Mouse (Mus musculus): ENCODE data around the gene Gm904.
"Not testable (repeated sequence)": the region's sequence is repeated elsewhere in the genome, so short reads cannot be mapped to it uniquely, and the experiment has no call there.

Gm904 gene

DNA sequence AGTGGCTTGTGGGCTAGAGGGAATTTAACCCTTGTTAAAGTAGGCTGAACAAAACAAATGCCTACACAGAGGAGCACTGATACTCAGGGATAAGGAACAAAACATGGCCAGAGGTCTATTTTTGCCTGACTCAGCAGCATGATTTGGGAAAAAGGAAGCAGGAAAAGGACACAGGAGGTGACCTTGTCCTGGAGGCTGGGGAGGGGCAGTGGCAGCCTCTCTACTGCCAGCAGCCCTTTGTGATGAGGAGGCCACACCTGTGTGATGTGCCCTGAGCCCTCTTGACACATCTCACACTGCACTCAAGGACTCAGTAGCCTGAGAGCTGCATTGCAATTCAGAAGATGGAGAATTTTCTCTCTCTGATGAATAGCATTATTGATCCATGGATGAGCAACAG is at the start of gene Gm904:
Gene Gm904, plus strand, starts transcription at position 301 of the 400 bp plus-strand sequence.
- not testable (repeated sequence) for DNase-seq (ENCODE audit: low spot score)

GRCm38 (mm10) chr13:50648771-50649170 is 5.7 kb downstream of the Gm904 start:
- not testable (repeated sequence) for DNase-seq (ENCODE audit: low spot score)
